Mouse (Mus musculus) cerebellum, postnatal 36 days (tissue): ENCODE data around the gene Ercc6l.
"Not testable (repeated sequence)": the region's sequence is repeated elsewhere in the genome, so short reads cannot be mapped to it uniquely, and the experiment has no call there.

Source experiments
- DNase-seq, 2 experiments: peaks; one replicate each; pipeline ENCODE4 v3.0.0; 2021 to 2022; ENCODE audit warnings: mixed read lengths in 2 of 2

Ercc6l gene

DNA sequence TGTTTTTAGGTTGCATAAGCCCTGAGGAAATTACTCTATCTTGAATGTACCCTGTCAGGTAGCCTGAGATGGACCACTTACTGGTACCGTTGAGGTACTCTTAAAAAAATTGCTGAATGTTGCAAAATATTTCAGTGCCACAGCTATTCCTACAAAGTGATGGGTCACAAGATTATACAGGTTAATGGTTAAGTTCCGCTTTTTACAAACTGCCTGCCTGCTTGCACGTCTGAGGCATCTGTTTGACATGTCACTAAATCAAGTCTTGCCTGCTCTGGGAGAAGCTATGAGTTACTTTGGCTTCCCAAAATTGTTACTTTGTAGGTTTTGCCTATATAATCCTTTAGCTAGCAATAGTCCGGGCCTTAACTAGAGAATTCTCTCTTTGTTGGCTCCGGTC is 47.5 kb downstream of the Ercc6l start:
- DNase-seq: not testable (repeated sequence)

DNA sequence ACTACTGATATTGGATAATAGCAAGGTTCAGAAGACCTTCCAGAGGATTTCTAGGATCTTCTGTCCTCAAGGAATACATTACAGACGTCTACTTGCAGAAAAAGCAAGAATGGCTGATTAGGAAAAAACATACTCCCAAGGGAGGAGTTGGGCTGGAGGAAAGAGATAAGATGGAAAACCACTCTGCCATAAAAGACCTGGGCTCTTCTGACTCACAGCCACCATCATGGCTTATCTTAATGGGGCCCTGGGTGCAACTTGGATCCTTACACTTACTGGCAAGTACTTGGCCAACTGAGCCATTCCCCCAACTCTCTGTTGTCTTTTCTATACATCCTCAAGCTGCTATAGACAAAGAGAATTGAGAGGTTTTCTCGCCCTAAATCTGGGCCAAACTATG is 53.1 kb downstream of the Ercc6l start:
- not testable (repeated sequence) for DNase-seq

DNA sequence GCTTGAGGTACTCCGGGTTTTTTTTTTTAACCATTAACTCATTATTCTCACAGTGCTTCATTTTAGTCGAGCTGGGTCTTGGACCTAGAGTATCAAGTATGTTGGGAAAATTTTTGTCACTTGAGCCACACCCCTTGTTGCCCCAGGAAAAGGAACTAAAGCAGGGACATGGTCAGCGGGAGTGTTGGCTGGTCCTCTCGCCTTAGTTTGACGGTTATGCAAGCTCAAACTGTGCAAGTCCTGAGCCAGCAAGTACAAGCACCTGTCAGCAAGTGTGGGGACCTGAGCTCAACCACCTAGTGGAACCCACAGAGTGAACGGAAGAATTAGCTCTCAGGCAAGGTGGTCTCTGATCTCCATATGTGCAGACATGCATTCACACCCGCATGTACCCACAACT is 55.0 kb downstream of the Ercc6l start:
- DNase-seq: no peak

DNA sequence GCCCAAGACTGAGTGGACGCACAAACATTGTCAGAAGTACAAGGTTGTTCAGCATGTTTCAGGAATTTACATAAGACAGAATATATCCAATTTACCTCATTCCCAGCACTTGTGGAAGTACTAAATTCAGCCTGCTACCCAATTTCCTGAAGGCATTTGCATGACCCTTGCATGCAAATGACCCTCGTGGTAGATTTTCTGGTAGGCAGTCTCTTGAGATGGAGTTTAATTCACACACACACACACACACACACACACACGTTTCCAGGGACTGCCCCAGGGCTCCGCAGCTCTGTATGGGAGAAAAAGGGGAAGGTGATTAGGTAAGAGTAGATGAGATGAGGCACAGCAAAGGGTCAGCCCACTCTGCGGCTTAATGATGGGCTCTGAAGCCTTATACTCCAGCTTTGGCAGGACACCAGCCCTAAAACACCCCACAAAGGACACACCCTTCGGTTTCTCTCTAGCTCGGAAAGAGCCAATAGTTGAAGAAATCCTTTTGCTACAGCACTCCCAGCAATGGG is 62.4 kb downstream of the Ercc6l start:
- no peak for DNase-seq
